Mouse (Mus musculus) lung, embryonic 14.5 days (tissue): ENCODE data around the gene Tent5b. TPM values are rescaled to one million over a fixed set of nuclear protein-coding genes. Genes with fewer than 3 reads are reported as not detected.

ENCODE experiments used
- ATAC-seq: fragments of 200-750 bp; cut with Nextera tagmentation; 2 replicates; pipeline ENCODE4 v1.8.0; 2017; ENCODE audit warnings: mild to moderate bottlenecking, moderate TSS enrichment, moderate library complexity; ENCODE audit not compliant: insufficient read depth
- DNase-seq: peaks from one replicate; pipeline ENCODE4 v3.0.0-alpha.2; 2015
- H3K27ac ChIP-seq: fragments of 300-500 bp; sonication (generic); 2 replicates; pipeline ENCODE4 v1.5.1; 2014; ENCODE audit warnings: low read depth, mild to moderate bottlenecking, moderate library complexity
- H3K27me3 ChIP-seq: fragments of 300-500 bp; sonication (generic); 2 replicates; pipeline ENCODE4 v1.6.1; 2014; ENCODE audit warnings: low read length, control low read depth; ENCODE audit not compliant: insufficient read depth
- H3K36me3 ChIP-seq: fragments of 300-500 bp; sonication (generic); 2 replicates; pipeline ENCODE4 v1.6.1; 2014; ENCODE audit warnings: control low read depth; ENCODE audit not compliant: insufficient read depth
- H3K4me1 ChIP-seq: fragments of 300-500 bp; sonication (generic); 2 replicates; pipeline ENCODE4 v1.6.1; 2014; ENCODE audit warnings: antibody characterized with exemption, control low read depth; ENCODE audit not compliant: insufficient read depth
- H3K4me2 ChIP-seq: fragments of 300-500 bp; sonication (generic); 2 replicates; pipeline ENCODE4 v1.6.1; 2014; ENCODE audit warnings: mild to moderate bottlenecking
- H3K4me3 ChIP-seq: fragments of 300-500 bp; sonication (generic); 2 replicates; pipeline ENCODE4 v1.5.1; 2014; ENCODE audit warnings: low read depth, low read length
- H3K9ac ChIP-seq: fragments of 300-500 bp; sonication (generic); 2 replicates; pipeline ENCODE4 v1.6.1; 2014
- H3K9me3 ChIP-seq: fragments of 300-500 bp; sonication (generic); 2 replicates; pipeline ENCODE4 v1.6.1; 2016; ENCODE audit warnings: low read depth, low read length, control low read depth
- CTCF ChIP-seq: IDR thresholded peaks from 2 replicates; pipeline ENCODE4 v1.5.1; 2016; ENCODE audit warnings: antibody characterized with exemption, low read depth
- WGBS: fragments of 180-500 bp; shearing (Covaris S2); extraction: QIAGEN DNeasy Blood & Tissue Kit; methylation state at CpG from one replicate; pipeline ENCODE4 v1.1.7; 2014; 5-methylcytosine and 5-hydroxymethylcytosine counted together
- polyA plus RNA-seq: library from polyadenylated mRNA; unstranded; fragments of >200 nt; fragmentation: Nextera tagmentation; extraction: Ambion mirVana; gene quantifications from 2 replicates; pipeline ENCODE4 v1.2.1, GENCODE M21; 2014

Tent5b gene
- polyA plus RNA-seq, 1 experiment from 2014 or later: 0.41 TPM

DNA sequence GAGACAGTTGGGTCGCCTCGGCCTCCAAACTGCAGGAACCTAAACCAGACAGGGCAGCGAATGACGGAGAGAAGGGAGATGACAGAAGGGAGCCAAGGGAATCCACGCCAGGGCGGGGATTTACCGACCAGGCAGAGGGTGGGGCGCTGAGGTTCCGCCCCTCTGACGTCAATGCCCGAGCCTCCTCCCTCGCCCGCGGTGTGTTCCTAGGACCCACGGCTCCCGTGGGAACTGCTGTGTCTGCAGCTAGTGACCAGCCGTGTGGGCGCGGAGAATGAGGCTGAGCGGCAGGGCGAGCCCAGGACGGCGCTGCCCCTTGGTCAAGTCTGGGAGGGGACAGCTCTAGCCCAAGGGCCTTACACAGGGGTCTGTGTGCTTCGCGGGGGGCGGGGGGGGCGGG, 11.9 kb upstream of the Tent5b start:
- H3K36me3 ChIP-seq: no peaks in the 10 kb centered on the region
- peak overlapping the region; percentile 73 for H3K4me2 ChIP-seq
- peak overlapping the region; percentile 55 for H3K9ac ChIP-seq
- H3K9me3 ChIP-seq: no peaks in the 10 kb centered on the region
- H3K27me3 ChIP-seq: no peaks in the 10 kb centered on the region
- no peak overlapping the region for H3K27ac ChIP-seq
- peak overlapping the region; percentile 40 for H3K4me3 ChIP-seq
- no peak for TF ChIP-seq CTCF
- ATAC-seq (peak; percentile 79), DNase-seq (peak; percentile 86)
- peaks cover 4% of the 10 kb centered on the region; the same call in 1 of the 2 replicates for H3K4me1 ChIP-seq
- 0% methylated on average over 27 of the region's 27 CpGs for WGBS

DNA sequence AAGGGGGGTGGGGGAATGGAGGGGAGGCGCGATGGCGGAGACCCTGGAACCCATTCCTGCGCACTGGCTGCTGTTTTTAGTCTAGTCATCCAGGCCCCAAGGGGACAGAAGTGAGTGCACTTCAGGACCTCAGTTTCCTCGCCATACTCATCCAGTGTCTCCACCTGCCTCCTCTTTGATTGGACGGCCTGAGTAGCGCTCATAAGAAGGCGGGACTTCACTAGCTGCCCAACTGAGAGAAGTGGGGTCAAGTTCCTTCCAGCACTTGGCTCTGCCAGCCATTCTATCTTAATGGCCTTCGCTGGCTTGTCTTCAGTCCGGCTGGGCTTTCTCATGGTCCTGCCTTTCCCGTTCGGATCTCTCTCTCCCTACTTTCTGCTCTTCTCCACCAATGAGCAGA, 10.8 kb upstream of the Tent5b start:
- Histone ChIP-seq H3K27me3 (no peaks in the 10 kb centered on the region), H3K4me3 (no peak overlapping the region), H3K9ac (no peak overlapping the region), H3K36me3 (no peaks in the 10 kb centered on the region), H3K4me2 (peak overlapping the region; percentile 73), H3K4me1 (peaks cover 4% of the 10 kb centered on the region; the same call in 1 of the 2 replicates), H3K9me3 (no peaks in the 10 kb centered on the region), H3K27ac (no peak overlapping the region)
- TF ChIP-seq CTCF: no peak
- 16% methylated on average over 12 of the region's 12 CpGs for WGBS
- DNase-seq (peak; percentile 42), ATAC-seq (no peak)

DNA sequence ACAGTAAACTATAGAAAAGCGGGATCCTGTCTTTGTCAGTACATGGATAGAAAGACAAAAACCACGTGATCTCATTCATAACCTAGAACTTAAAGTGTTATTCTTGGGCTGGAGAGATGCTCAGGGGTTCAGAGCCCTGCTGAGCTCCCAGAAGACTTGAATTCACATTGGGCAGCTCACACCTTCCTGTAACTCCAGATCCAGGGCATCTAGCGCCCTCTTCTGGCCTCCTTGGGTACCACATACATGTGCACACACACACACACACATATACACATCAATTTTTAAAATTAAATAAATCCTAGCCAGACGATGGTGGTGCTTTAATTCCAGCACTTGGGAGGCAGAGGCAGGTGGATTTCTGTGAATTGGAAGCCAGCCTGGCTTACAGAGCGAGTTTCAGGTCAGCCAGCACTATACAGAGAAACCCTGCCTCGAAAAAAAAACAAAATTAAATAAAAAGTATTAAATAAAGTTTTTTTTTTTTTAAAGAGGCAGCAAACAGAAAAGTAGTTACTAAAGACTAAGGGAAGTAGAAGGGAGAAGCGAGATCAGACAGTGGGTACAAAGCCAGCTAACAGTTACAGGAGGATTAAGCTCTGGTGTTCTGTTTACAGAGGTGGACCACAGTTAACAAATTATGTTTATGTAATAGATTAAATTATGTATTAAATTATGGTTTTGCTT, 8.7 kb upstream of the Tent5b start:
- ATAC-seq (no peak), DNase-seq (no peak)
- H3K4me1 ChIP-seq: peaks cover 4% of the 10 kb centered on the region; the same call in 1 of the 2 replicates
- no peaks in the 10 kb centered on the region for H3K36me3 ChIP-seq
- H3K27ac ChIP-seq: no peak overlapping the region
- H3K9me3 ChIP-seq: no peaks in the 10 kb centered on the region
- TF ChIP-seq CTCF: peak; percentile 26; the same call in 1 of the 2 replicates
- WGBS: 81% methylated on average over 7 of the region's 7 CpGs
- no peak overlapping the region for H3K4me2 ChIP-seq
- H3K27me3 ChIP-seq: no peaks in the 10 kb centered on the region
- no peak overlapping the region for H3K9ac ChIP-seq
- H3K4me3 ChIP-seq: no peak overlapping the region

DNA sequence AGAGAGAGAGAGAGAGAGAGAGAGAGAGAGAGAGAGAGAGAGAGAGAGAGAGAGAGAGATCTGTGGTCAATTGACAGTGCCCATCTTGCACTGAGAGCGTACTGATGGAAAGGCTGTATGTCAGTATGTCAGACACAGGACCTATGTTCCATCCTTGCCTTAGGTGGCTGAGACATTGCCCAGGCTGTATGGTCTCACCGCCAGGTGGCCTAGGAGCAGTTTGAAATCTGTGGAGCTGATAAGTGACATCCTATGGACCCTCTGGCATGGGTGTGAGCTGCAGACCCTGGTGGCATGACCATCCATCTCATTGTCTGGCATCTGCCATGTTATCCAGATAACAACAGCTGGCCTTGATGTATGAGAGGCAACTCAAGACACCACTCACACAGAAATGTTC, 6.1 kb upstream of the Tent5b start:
- peak; percentile 62 for TF ChIP-seq CTCF

DNA sequence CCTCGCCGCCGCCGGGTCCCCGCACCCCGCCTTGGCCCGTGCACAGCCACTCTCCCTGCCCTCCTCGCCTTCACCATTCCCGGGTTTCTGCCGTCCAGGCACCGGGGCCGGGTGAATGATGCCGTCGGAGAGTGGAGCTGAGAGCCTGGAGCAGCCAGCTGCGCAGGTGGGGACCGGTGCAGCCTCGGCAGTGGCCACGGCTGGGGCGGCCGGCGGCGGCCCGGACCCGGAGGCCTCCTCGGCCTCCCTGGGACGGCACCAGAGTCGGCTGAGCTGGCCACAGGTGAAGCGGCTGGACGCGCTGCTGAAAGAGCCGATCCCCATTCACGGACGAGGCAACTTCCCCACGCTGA, 229 bp downstream of the Tent5b start:
- Histone ChIP-seq H3K9me3 (no peaks in the 10 kb centered on the region), H3K4me1 (peaks cover 2% of the 10 kb centered on the region; the same call in 1 of the 2 replicates), H3K9ac (peak overlapping the region; percentile 38), H3K4me3 (peak overlapping the region; percentile 41), H3K27ac (no peak overlapping the region), H3K4me2 (peak overlapping the region; percentile 63), H3K36me3 (no peaks in the 10 kb centered on the region), H3K27me3 (peaks cover 29% of the 10 kb centered on the region)
- WGBS: 4% methylated on average over 34 of the region's 34 CpGs
- no peak for ATAC-seq
- TF ChIP-seq CTCF: no peak
- DNase-seq: no peak

More for the DNA sequence above, 6.1 kb upstream of the Tent5b start:
- Histone ChIP-seq H3K4me1 (no peaks in the 10 kb centered on the region), H3K9ac (no peak overlapping the region), H3K36me3 (no peaks in the 10 kb centered on the region), H3K27ac (no peak overlapping the region), H3K27me3 (peaks cover 6% of the 10 kb centered on the region; the same call in 1 of the 2 replicates), H3K4me3 (no peak overlapping the region), H3K4me2 (no peak overlapping the region), H3K9me3 (no peaks in the 10 kb centered on the region)
- WGBS: 52% methylated on average over 2 of the region's 2 CpGs
- DNase-seq (no peak), ATAC-seq (no peak)

DNA sequence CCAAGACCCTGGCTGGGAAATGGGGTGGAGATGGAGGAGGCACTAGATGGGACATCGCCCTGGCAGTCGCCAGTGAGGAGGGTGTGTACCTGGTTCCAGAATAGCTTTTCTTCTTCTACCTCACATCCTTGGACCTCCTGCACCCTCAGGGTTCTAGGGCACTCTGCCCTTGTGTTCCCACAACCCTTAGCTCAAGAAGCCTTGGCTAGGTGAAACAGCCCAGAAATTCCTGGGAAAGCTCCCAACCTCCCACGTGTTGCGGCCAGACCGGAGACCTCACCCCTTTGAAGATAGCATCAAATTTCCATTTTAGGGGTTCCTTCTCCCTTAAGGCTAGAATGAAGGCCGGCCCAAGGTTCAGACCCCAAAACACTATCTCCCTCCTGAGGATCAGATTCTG, 822 bp downstream of the Tent5b start:
- no peak overlapping the region for H3K27ac ChIP-seq
- ATAC-seq: no peak
- TF ChIP-seq CTCF: no peak
- H3K4me3 ChIP-seq: peak overlapping the region; percentile 41; the same call in 1 of the 2 replicates
- no peak for DNase-seq
- H3K36me3 ChIP-seq: no peaks in the 10 kb centered on the region
- H3K27me3 ChIP-seq: peaks cover 29% of the 10 kb centered on the region
- no peak overlapping the region for H3K4me2 ChIP-seq
- H3K9ac ChIP-seq: no peak overlapping the region
- H3K9me3 ChIP-seq: no peaks in the 10 kb centered on the region
- 35% methylated on average over 6 of the region's 6 CpGs for WGBS
- peaks cover 2% of the 10 kb centered on the region; the same call in 1 of the 2 replicates for H3K4me1 ChIP-seq

DNA sequence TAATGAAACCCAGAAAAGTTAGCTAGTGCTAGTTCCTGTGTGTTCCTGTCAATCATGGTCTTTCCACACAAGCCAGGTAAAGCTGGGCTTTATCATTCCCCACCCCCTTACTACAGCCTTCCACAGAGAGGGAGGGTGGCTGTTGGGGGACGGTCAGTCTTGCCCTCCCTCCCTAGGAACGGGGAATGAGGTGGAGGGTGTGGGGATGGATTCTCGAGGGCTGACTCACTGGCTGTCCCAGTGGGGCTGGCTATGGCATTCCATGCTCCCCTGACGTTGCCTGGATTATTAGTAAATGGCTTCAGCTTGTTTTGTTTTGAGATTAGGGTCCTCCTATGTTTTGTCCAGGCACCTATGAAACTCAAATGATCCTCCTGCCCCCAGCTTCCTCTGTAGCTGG, 1.6 kb downstream of the Tent5b start:
- 15% methylated on average over 4 of the region's 4 CpGs for WGBS
- no peak for TF ChIP-seq CTCF
- no peaks in the 10 kb centered on the region for H3K9me3 ChIP-seq
- H3K4me2 ChIP-seq: no peak overlapping the region
- peaks cover 29% of the 10 kb centered on the region for H3K27me3 ChIP-seq
- H3K4me3 ChIP-seq: no peak overlapping the region
- H3K4me1 ChIP-seq: peaks cover 2% of the 10 kb centered on the region; the same call in 1 of the 2 replicates
- DNase-seq (no peak), ATAC-seq (no peak)
- H3K9ac ChIP-seq: no peak overlapping the region
- no peaks in the 10 kb centered on the region for H3K36me3 ChIP-seq
- no peak overlapping the region for H3K27ac ChIP-seq
